Mouse (Mus musculus) cerebellum, adult 2 months (tissue): ENCODE measurements around the gene Zbtb5.

Experiments used
- CTCF ChIP-seq: fragments of 200-500 bp; IDR thresholded peaks from 2 replicates; pipeline ENCODE4 v1.5.1; 2011; ENCODE audit warnings: low read depth, mild to moderate bottlenecking, control low read depth, low read length, moderate library complexity, borderline replicate concordance; ENCODE audit not compliant: insufficient read depth
- POLR2A ChIP-seq: fragments of 200-500 bp; IDR thresholded peaks from 2 replicates; pipeline ENCODE4 v1.6.1; 2011; ENCODE audit warnings: low read length, control low read depth, borderline replicate concordance; ENCODE audit not compliant: insufficient read depth

GRCm38 (mm10) chr4:45026459-45026858 is 14.2 kb upstream of the Zbtb5 start:
- TF ChIP-seq CTCF (no peak), POLR2A (no peak)
